Mouse (Mus musculus) midbrain, embryonic 10.5 days (tissue): ENCODE results near the gene Gm10570. TPM values are rescaled to one million over a fixed set of nuclear protein-coding genes. Genes with fewer than 3 reads are reported as not detected.

Source experiments
- DNase-seq: peaks from one replicate; pipeline ENCODE4 v3.0.0-alpha.2; 2017; ENCODE audit warnings: low spot score
- H3K27ac ChIP-seq: fragments of 300-500 bp; sonication (generic); replicated peaks from 2 replicates; pipeline ENCODE4 v1.5.1; 2016; ENCODE audit warnings: mild to moderate bottlenecking
- H3K27me3 ChIP-seq: fragments of 300-500 bp; sonication (generic); 2 replicates; pipeline ENCODE4 v1.6.1; 2016; ENCODE audit warnings: low read depth, mild to moderate bottlenecking; ENCODE audit not compliant: poor library complexity, severe bottlenecking
- H3K36me3 ChIP-seq: fragments of 300-500 bp; sonication (generic); 2 replicates; pipeline ENCODE4 v1.6.1; 2016; ENCODE audit warnings: mild to moderate bottlenecking, moderate library complexity
- H3K4me1 ChIP-seq: fragments of 300-500 bp; sonication (generic); 2 replicates; pipeline ENCODE4 v1.6.1; 2016
- H3K4me3 ChIP-seq: fragments of 300-500 bp; sonication (generic); 2 replicates; pipeline ENCODE4 v1.5.1; 2016; ENCODE audit warnings: mild to moderate bottlenecking, moderate library complexity
- H3K9me3 ChIP-seq: fragments of 300-500 bp; sonication (generic); replicated peaks from 2 replicates; pipeline ENCODE4 v1.6.1; 2016; ENCODE audit warnings: mild to moderate bottlenecking
- WGBS: fragments of 180-500 bp; shearing (Covaris S2); methylation state at CpG from one replicate; pipeline ENCODE4 v1.1.7; 2016; 5-methylcytosine and 5-hydroxymethylcytosine counted together
- polyA plus RNA-seq: library from polyadenylated mRNA; unstranded; fragments of >200 nt; fragmentation: Nextera tagmentation; extraction: Ambion mirVana; gene quantifications from 2 replicates; pipeline ENCODE4 v1.2.1, GENCODE M21; 2016

The Gm10570 gene
- polyA plus RNA-seq, 1 experiment from 2014 or later: not detected

DNA sequence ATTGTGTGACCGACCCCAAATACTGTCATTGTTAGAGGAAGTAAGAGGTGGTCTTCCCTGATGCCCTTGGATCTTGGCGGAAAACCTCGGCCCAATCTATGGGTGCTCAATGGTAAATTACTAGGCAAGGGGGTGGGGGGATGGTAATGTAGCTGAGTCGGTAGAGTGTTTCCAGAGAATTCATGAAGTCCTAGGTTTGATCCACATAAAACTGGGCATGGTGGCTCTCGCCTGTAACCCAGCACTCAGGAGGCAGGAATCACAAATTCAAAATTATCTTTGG, 32.7 kb downstream of the Gm10570 start:
- Histone ChIP-seq H3K27ac (peak overlapping the region; percentile 96), H3K9me3 (no peaks in the 10 kb centered on the region), H3K4me1 (peaks cover 41% of the 10 kb centered on the region), H3K36me3 (0 out of 2 replicates have a peak, but pooled peaks cover 4% of the 10 kb centered on the region), H3K27me3 (peaks cover 72% of the 10 kb centered on the region), H3K4me3 (peak overlapping the region; percentile 83)
- DNase-seq: no peak
- 55% methylated on average over 5 of the region's 5 CpGs for WGBS

DNA sequence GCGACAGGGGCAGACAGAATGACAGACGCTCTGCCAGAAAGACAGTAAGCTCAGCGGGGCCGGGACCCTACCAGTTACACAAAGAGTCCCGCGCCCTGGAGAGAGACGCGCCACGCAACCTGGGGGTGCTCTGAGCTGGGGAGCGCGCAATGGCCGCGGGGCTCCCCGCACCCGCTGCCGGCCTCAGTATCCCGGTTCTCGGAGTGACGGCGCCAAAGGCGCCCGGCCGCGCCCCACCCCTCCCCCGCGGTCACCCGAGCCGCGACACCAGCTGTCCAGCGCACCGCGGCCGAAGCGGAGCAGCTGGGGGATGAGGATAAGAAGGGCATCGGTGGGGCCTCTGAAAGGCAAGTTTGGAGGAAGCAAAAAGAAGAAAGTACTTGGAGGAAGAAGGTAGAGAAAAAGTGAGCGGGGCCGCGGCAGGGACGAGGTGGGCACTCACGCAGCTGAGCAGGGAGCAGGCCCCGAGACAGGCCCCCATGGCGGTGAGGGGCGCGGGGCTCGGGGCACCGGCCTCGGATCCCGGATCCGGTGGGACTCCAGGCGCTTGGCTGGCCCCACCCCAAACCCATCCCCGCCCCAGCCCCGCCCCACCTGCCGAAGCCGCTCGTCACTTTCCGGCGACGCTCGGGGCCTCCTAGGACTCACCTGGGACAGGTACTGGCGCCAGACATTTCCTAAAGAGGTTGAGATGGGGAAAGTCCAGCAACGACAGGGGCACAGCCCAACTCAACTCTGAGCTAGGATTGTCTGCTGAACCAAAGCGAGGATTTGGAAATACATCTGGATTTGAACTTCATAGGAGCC, 33.3 kb downstream of the Gm10570 start:
- Histone ChIP-seq H3K27me3 (peaks cover 72% of the 10 kb centered on the region), H3K4me1 (peaks cover 41% of the 10 kb centered on the region)
- under 1% methylated on average over 62 of the region's 62 CpGs for WGBS

DNA sequence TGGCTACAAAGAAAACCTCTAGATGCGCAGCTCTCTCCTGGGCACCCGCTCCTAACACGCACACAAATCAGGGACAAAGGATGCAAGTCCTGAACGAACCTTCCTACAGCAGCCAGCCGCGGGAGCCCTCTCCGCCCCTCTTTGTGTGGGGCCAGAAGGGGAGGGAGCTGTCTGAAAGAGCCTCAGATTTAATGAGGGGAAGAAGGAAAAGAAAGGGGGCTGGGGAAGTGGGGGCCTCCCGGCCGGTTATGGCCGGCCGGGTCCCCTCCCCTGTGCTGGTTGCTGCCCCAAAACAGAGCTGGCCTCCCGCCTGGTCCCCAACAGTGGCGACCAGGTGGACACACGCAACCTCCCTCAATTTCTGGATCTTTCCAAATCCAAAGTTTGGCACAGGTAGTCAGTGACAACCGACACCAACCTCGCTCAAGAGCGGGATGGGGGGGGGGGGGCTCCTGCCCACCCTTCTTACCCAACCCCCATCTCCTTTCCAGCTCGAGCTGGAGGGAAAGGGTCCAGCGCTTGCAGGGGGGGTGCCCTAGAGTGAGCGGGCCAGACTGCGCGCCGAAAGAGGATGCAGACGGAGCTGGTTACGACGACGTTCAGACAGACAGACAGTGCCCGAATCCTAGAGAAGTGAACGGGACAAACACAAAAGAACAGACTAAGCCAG, 34.0 kb downstream of the Gm10570 start:
- H3K36me3 ChIP-seq: 0 out of 2 replicates have a peak, but pooled peaks cover 4% of the 10 kb centered on the region
- peak; percentile 83 for DNase-seq

More for the DNA sequence above, 33.3 kb downstream of the Gm10570 start:
- Histone ChIP-seq H3K36me3 (0 out of 2 replicates have a peak, but pooled peaks cover 4% of the 10 kb centered on the region), H3K9me3 (no peaks in the 10 kb centered on the region), H3K27ac (peak overlapping the region; percentile 96), H3K4me3 (peak overlapping the region; percentile 83)
- DNase-seq: peak; percentile 69

DNA sequence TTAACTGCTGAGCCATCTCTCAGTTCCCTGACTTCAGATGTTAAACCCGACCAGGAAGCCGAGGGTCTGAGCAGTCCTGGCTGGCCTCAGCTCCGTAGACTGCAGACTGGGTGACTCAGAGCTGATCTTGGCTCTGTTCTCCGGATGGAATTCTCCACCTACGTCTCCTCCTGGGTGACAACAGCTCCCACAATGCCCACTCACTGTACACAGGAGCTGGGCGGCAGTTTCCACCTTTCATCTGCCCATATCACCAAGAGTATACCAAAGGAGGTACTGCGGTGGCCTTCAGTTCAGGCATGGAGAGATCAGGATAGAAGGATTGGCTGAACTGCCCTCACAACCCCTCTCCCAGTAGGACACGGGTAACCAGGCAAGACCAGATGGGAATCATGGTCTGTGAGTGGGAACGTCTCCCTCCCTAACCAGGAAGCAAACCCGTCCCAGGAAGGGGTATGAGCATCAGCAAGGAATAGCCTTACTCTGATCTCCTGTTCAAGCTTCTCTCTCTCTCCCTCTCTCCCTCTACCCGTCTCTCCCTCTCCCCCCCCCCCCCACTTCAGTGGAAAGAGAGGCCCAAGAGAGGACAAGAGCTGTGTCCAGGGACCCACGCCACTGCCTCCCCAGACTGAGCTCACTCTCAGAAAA, 34.7 kb downstream of the Gm10570 start:
- H3K9me3 ChIP-seq: no peaks in the 10 kb centered on the region
- peak overlapping the region; percentile 96 for H3K27ac ChIP-seq
- H3K4me3 ChIP-seq: peak overlapping the region; percentile 83
- DNase-seq: no peak
- H3K36me3 ChIP-seq: 0 out of 2 replicates have a peak, but pooled peaks cover 4% of the 10 kb centered on the region
- 11% methylated on average over 12 of the region's 12 CpGs for WGBS
- peaks cover 41% of the 10 kb centered on the region for H3K4me1 ChIP-seq
- peaks cover 63% of the 10 kb centered on the region for H3K27me3 ChIP-seq

More for the DNA sequence above, 34.0 kb downstream of the Gm10570 start:
- Histone ChIP-seq H3K27me3 (peaks cover 69% of the 10 kb centered on the region), H3K9me3 (no peaks in the 10 kb centered on the region), H3K4me1 (peaks cover 41% of the 10 kb centered on the region), H3K4me3 (peak overlapping the region; percentile 83), H3K27ac (peak overlapping the region; percentile 96)
- under 1% methylated on average over 29 of the region's 29 CpGs for WGBS

DNA sequence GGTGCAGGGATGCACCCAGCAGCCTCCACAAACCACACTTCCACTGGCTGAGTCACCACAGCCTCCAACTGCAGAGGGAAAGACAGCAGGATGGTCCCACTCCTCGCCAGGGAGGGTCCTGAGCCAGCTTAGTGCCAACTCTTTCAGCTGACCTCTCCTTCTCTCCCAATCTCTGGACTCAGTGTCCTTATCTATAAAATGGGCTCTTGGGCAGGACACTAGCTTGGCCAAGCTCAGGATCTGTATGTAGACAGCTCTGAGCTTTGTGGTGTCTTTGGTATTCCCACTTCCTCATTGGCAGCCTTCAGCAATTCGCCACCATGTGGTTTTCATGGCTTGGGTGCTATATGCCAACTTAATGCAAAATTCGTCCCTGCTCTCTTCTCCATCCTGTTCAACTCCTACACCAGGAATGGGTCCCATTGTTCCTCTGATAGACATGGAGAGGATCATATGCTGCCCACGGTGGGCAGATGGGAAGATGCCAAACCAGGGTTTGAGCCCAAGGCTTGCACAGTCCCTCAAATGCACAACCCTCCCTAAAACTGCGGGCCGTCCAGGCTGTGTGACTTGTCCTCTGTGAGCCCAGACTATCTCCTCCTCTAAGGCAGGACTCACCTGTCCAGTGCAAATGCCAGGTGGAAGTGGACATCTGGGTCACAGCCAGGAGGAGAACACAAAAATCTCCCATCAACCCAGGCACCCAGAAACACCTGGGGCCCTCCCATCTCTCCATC, 37.7 kb downstream of the Gm10570 start:
- 86% methylated on average over 6 of the region's 6 CpGs for WGBS
- peaks cover 38% of the 10 kb centered on the region for H3K27me3 ChIP-seq
- H3K4me1 ChIP-seq: peaks cover 52% of the 10 kb centered on the region

DNA sequence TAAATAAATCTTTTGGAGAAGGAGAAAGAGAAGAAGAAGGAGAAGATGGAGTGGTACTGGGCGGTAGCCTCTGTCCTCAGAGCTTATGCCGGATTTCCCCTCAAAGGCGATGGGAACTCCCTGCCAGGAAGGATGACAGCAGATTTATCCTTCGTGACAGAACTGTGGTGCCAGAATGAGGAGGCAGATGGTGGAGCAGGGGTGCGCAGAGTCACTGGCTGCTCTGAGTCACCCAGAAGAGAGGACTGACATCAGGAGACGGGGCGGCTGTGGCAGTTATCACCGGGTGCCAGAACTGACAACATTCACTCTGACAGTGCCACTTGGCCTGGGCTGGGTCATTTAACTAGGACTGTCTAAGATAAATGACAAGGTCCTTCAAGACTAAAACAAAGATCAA, 38.4 kb downstream of the Gm10570 start:
- H3K9me3 ChIP-seq: no peaks in the 10 kb centered on the region
- DNase-seq: no peak
- 0 out of 2 replicates have a peak, but pooled peaks cover 4% of the 10 kb centered on the region for H3K36me3 ChIP-seq
- H3K27me3 ChIP-seq: peaks cover 33% of the 10 kb centered on the region
- 87% methylated on average over 8 of the region's 8 CpGs for WGBS
- H3K4me1 ChIP-seq: peaks cover 51% of the 10 kb centered on the region
- H3K4me3 ChIP-seq: no peak overlapping the region
- H3K27ac ChIP-seq: no peak overlapping the region

More for the DNA sequence above, 37.7 kb downstream of the Gm10570 start:
- DNase-seq: no peak
- Histone ChIP-seq H3K4me3 (no peak overlapping the region), H3K27ac (no peak overlapping the region), H3K9me3 (no peaks in the 10 kb centered on the region), H3K36me3 (0 out of 2 replicates have a peak, but pooled peaks cover 4% of the 10 kb centered on the region)

DNA sequence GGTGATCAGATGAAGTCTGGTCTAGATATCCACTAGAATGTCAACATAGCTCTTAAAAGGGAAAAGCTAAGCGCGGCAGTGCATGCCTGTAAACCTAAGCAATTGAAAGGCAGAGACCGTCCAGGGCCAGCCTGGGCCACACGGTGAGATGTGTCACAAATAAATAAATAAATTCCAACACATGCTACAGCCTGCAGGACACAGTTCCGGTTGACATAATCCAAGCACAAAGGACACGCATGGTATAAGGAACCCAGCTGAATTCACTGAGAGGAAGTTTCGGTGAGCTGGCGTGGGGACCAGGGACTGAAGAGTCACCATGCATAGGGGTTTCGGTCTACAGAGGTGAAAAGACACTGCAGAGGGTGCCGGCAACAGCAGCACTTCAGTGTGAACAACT, 39.7 kb downstream of the Gm10570 start:
- 0 out of 2 replicates have a peak, but pooled peaks cover 5% of the 10 kb centered on the region for H3K36me3 ChIP-seq
- H3K27ac ChIP-seq: no peak overlapping the region
- H3K4me1 ChIP-seq: peaks cover 51% of the 10 kb centered on the region
- DNase-seq: no peak
- no peaks in the 10 kb centered on the region for H3K9me3 ChIP-seq
- H3K4me3 ChIP-seq: no peak overlapping the region
- 89% methylated on average over 10 of the region's 10 CpGs for WGBS
- H3K27me3 ChIP-seq: peaks cover 38% of the 10 kb centered on the region

DNA sequence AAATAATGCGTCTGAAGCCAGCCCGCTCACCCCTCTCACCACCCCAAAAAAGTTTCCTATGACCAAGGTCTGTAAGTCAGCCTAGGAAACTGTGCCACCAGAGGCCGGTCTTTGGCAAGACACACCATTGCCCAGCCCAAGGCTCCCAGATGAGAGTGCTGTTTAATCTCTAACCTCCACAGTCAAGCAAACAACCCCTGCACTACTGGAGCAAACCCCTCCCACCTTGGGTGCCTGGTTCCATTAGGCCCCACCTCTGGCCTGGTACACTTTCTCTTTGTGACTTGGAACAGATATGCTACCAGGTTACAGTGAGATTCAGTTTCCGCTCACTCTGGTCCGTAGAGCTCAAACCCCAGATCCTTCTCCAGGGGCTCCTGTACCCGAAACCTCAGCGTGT, 41.4 kb downstream of the Gm10570 start:
- Histone ChIP-seq H3K9me3 (no peaks in the 10 kb centered on the region), H3K27ac (peak overlapping the region; percentile 46; the same call in 1 of the 2 replicates), H3K27me3 (peaks cover 35% of the 10 kb centered on the region), H3K4me3 (no peak overlapping the region), H3K36me3 (peaks cover 21% of the 10 kb centered on the region), H3K4me1 (peaks cover 43% of the 10 kb centered on the region)
- DNase-seq: no peak
- WGBS: 81% methylated on average over 7 of the region's 7 CpGs

DNA sequence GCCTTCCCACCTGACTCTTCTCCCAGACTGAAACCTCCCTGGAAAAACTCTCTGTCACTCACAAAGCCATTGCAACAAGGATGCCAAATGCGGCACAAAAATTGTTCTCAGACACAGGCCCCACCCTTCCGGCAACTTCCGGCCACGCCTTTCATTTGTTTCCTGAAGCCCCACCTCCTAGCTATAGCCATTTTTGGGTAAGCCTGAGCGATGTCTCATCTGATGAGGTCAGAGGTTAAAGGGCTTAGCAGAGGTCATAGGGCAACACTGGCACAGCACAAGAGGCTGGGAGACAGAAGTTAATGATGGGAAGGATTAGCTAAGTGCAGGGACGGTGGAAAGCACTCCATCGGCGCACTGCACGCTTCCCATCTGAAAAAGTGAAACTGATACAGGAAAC, 41.9 kb downstream of the Gm10570 start:
- H3K4me3 ChIP-seq: peak overlapping the region; percentile 9; the same call in 1 of the 2 replicates
- peaks cover 43% of the 10 kb centered on the region for H3K4me1 ChIP-seq
- 47% methylated on average over 9 of the region's 9 CpGs for WGBS
- H3K27me3 ChIP-seq: peaks cover 35% of the 10 kb centered on the region
- no peaks in the 10 kb centered on the region for H3K9me3 ChIP-seq
- H3K36me3 ChIP-seq: peaks cover 26% of the 10 kb centered on the region
- no peak for DNase-seq
- H3K27ac ChIP-seq: no peak overlapping the region; the same call in 1 of the 2 replicates

DNA sequence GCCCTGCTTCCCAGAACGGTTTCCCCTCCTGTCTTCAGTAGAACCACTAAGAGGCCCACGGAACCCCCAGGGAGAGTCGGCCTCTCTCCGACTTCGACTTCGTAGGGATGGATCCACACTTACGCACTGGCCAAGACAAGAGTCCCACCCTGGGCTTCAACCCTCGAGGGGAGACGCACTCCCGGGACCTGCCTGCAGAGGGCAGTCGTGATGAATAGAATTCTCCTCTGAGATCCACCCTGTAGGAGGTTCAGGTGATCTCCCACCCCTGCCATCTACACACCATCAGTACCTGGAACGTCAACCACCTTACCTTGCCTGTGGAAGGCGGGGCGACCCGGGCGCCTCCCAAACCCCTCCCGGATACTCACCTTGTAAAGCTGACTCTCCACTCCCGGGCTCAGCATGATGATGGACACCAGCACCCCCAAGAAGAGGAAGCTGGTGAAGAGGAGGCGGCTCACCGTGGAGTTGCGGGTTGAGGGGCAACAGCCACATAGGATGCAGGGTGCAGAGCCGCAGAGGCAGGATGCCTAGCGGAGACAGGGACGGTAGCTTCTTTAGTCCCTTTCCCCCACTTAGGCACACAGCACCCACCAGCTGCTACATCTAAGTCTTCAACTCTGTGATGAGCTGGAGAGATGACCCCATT, 43.6 kb downstream of the Gm10570 start:
- peaks cover 43% of the 10 kb centered on the region for H3K4me1 ChIP-seq
- peak overlapping the region; percentile 34 for H3K4me3 ChIP-seq
- H3K27me3 ChIP-seq: peaks cover 31% of the 10 kb centered on the region
- H3K27ac ChIP-seq: peak overlapping the region; percentile 42
- peak; percentile 77 for DNase-seq
- no peaks in the 10 kb centered on the region for H3K9me3 ChIP-seq
- WGBS: 25% methylated on average over 24 of the region's 24 CpGs
- H3K36me3 ChIP-seq: peaks cover 34% of the 10 kb centered on the region

DNA sequence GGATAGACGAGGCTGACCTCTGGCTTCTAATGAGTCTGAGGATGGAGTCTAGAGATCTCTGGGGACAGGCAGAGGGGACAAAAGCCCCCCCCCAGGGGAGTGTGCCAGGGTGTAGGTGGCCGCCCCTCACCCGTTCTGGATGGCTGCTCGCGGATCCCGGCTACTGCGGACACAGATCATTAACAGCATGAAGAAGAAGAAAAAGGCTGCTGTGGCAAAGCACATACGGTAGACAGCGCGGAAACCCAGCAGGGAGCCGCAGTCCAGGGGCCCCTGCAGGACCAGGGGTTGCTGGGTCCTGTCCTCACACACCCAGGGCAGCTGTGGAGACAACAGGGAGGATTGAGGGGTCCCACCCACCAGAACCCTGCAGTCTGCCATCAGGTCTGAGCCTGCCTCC, 44.3 kb downstream of the Gm10570 start:
- no peak for DNase-seq
- Histone ChIP-seq H3K4me1 (peaks cover 43% of the 10 kb centered on the region), H3K9me3 (no peaks in the 10 kb centered on the region), H3K36me3 (peaks cover 41% of the 10 kb centered on the region), H3K27ac (peak overlapping the region; percentile 42), H3K27me3 (peaks cover 31% of the 10 kb centered on the region), H3K4me3 (0 out of 2 replicates have a peak overlapping the region, but pooled peaks have one; percentile 34)
- 19% methylated on average over 11 of the region's 11 CpGs for WGBS
